Mouse (Mus musculus) C2C12 (cell line): ENCODE data around the gene Hist1h2ai.

Experiments used
- CEBPB ChIP-seq: IDR thresholded peaks from one replicate; pipeline ENCODE4 v1.6.1; 2011; ENCODE audit warnings: low read depth, mild to moderate bottlenecking, control low read depth, moderate library complexity
- CTCF ChIP-seq: IDR thresholded peaks from one replicate; pipeline ENCODE4 v1.5.1; 2011; ENCODE audit not compliant: control insufficient read depth, insufficient read depth, insufficient read length
- MAX ChIP-seq: IDR thresholded peaks from one replicate; pipeline ENCODE4 v1.6.1; 2011; ENCODE audit warnings: mild to moderate bottlenecking, control low read depth
- MYOG ChIP-seq: IDR thresholded peaks from one replicate; pipeline ENCODE4 v1.6.1; 2011; ENCODE audit not compliant: control insufficient read depth, insufficient read length; ENCODE audit errors: extremely low read depth
- USF1 ChIP-seq: IDR thresholded peaks from one replicate; pipeline ENCODE4 v1.6.1; 2011; ENCODE audit warnings: low read depth, mild to moderate bottlenecking, control low read depth, moderate library complexity

DNA sequence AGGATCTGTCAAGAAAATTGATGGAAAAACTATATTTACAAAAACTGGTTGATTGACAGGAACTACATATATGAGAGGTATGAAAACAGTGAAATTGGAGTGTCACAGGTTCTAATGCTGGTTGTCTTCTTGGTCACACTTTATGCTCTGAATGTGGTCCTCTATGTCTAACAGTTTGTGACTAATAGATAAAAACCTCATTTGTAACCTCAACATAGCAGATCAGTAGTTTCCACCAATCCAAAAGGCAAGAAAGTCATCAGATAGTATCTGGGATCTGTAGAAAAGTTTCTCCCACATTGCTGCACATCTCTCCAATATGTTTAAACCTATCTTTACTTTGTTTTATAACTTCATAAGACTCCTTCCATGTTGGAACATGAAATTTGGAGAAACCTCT lies 35.2 kb downstream of the Hist1h2ai start:
- TF ChIP-seq CEBPB (no peak), USF1 (no peak), MAX (no peak), CTCF (no peak), MYOG (no peak)
